Mouse (Mus musculus) G1E (cell line): ENCODE data around the gene Ms4a2.

ENCODE experiments used
- CTCF ChIP-seq: IDR thresholded peaks from 2 replicates; pipeline ENCODE4 v1.5.1; 2012; ENCODE audit warnings: low read depth, low read length, inconsistent platforms, mixed read lengths
- GATA1 ChIP-seq: IDR thresholded peaks from 2 replicates; pipeline ENCODE4 v1.6.1; 2012; ENCODE audit warnings: borderline replicate concordance, low read length, inconsistent platforms, mixed read lengths
- POLR2AphosphoS5 ChIP-seq: IDR thresholded peaks from 2 replicates; pipeline ENCODE4 v1.6.1; 2012; ENCODE audit warnings: low read depth, low read length, inconsistent platforms; ENCODE audit not compliant: insufficient replicate concordance
- TAL1 ChIP-seq: conservative IDR thresholded peaks from 2 replicates; pipeline ENCODE4 v1.6.1; 2012; ENCODE audit warnings: low read depth, low read length, inconsistent platforms, mixed read lengths

DNA sequence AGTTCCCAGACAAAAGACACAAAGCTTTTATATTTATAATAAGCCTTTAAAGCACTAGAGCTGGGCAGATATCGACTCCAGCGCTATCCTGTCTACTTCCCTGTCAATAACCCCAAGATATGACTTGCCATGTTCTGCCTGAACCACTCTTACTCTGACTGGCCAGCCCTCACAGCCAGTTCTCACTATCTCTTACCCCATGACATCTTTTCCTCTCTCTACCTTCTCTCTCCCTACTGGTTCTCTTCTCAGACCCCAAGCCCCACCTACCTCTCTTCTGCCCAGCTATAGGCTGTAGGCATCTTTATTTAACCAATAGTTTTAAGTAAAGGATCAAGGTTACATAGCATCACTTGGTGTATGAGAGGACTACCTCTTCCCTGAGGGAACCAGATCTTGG is 10.8 kb upstream of the Ms4a2 start:
- TF ChIP-seq CTCF (no peak), TAL1 (no peak), POLR2AphosphoS5 (no peak), GATA1 (no peak)
